Mouse (Mus musculus) frontal cortex, postnatal 25 days (tissue): ENCODE data around the gene Slc12a1.

ENCODE experiments used
- DNase-seq, 2 experiments: peaks; one replicate each; pipeline ENCODE4 v3.0.0; 2022; ENCODE audit warnings: low spot score in 2 of 2

Gene Slc12a1

DNA sequence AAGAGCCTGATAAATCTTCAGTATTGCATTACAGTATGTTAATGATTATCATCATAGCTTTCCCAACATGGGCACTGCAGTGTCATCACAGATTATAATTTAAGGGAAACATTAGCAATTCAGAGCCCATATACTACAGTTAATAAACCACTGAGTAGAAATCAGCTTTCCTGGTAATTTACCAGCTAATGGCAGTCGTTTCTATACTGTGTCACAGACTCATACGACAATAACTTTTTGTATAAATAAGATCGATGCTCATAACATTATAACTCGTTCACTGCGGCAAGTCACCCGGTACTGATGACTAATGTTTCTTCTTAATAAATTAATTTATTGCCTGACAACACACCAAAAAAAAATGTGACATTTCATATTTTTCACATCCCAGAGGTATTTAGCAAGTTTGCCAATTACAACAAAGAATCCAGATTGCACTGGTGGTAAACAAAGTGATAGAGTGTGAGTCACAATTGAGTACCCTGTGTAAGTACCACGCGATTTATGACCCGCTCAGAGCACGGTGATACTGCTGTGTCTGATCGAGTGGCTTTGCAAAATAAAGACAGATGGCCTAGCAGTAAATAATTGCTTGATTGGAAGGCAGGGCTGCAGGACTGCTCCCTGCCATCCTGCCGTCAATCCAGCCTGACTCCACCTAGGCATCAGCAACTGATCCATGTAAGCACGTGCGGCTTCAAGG is 56.7 kb downstream of the Slc12a1 start:
- DNase-seq: no peak

DNA sequence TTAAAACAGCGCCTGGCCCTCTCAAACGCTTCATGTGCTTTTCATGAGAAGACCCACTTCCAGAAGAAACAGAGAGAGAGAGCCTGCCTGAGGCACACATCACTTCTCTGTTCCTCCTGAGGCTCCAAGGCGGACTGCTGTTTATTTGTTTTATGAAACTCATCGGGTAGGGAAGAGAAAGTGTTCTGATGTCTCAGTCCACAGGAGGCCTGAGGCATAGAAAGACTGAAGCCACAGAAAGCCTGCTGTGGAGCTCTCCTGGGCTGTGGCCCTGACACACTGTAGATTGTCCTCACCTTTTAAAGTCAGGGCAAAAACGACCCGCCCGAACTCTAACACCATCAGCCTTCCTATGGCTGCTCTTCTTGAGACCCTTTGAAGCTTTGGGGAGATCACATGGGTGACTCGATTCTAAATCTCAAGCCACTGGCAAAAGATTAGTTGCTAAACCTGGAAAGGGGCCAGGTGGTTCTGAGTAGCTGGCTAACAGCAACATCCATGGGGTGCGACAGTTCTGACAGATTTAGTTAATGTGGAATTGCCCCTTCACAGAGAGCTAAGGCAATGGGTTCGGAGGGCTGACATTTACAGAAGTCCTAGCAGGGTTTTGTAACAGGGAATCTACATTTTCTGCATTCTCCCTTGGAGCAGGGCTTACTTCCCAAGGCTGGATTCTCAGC is 59.7 kb downstream of the Slc12a1 start:
- DNase-seq: no peak

- DNase-seq: peak; percentile 66 to 69
Observed at GRCm38 (mm10) chr2:125214592-125214991, 62.3 kb downstream of the Slc12a1 start.

- DNase-seq: no peak
Observed at GRCm38 (mm10) chr2:125217286-125217685, 65.0 kb downstream of the Slc12a1 start.

- no peak for DNase-seq
Observed at GRCm38 (mm10) chr2:125218566-125218965, 66.3 kb downstream of the Slc12a1 start.

GRCm38 (mm10) chr2:125219268-125219667 is 67.0 kb downstream of the Slc12a1 start:
- DNase-seq: no peak

DNA sequence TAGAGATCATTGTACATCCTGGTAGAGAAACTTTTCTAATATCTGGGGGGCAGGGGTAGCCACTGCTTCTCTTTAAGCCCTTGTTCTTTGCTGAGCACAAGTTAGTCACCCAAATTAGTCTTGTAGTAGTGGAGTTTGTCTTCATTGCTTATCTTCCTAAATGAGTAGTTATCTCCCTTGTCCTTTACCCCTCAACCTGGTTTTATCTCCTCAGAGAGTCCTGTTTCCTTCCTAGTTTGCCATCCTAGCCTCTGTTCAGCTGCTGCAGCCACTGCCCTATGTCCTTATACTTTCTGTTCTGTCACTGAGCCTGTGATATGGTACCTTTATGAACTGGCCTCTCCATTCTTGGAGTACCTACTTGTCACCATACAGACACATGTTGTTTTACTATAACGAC is 69.4 kb downstream of the Slc12a1 start:
- no peak for DNase-seq

DNA sequence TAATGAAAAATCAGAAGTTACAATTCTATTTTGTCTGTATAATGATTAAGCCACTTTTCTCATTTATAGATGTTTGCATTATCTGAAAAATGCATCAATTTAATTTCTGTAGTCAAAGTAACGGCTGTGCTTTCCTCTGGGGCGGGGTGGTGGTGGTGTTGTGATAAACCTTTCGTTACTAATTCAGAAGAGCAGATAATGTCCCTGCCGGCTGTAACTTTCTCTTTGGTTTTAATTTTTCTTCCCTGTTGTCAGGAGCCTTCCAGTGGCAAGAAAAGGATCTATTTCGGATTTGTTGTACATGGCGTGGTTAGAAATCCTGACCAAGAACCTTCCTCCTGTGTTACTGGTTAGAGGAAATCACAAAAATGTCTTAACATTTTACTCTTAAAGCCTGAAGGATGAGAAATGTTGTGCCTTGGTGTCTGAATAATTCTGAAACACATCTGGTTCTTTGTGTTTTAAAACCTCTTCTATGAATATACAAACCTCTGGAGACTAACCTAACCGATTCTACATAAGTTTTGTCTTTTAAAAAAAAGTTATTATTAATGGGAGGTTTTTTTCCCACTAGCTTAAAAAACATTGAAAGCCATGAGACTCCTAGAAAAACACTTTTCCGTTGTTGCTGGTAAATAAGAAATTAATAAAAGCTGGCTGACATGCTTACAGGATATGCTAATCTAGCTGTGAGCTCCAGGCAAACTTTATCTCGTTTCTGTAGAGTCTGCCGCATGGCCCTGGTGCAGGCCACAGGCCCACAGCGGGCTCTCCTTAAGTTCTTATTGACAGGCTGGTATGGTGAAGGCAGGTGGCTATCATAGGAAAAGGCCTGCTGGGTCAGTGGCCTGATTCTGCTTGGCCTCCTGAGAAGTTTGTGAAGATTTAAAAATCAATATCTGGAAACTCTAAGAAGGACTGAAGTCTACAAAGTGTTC is 76.4 kb downstream of the Slc12a1 start:
- DNase-seq: no peak

GRCm38 (mm10) chr2:125232183-125232582 is 79.9 kb downstream of the Slc12a1 start:
- no peak for DNase-seq

- DNase-seq: no peak
Observed at GRCm38 (mm10) chr2:125233537-125233936, 81.2 kb downstream of the Slc12a1 start.

GRCm38 (mm10) chr2:125234049-125234448 is 81.7 kb downstream of the Slc12a1 start:
- DNase-seq: no peak

GRCm38 (mm10) chr2:125245545-125246285 is 93.4 kb downstream of the Slc12a1 start:
- no peak for DNase-seq

GRCm38 (mm10) chr2:125246669-125247068 is 94.4 kb downstream of the Slc12a1 start:
- no peak for DNase-seq

- DNase-seq: peak; percentile 72 to 78
Observed at GRCm38 (mm10) chr2:125247108-125247961, 95.0 kb downstream of the Slc12a1 start, which contains the start of gene Dut. Gene Dut, plus strand, starts transcription at chr2:125247190.

- DNase-seq: no peak
Observed at GRCm38 (mm10) chr2:125247962-125248235, 95.6 kb downstream of the Slc12a1 start.

- no peak for DNase-seq
Observed at GRCm38 (mm10) chr2:125248256-125248655, 96.0 kb downstream of the Slc12a1 start.

DNA sequence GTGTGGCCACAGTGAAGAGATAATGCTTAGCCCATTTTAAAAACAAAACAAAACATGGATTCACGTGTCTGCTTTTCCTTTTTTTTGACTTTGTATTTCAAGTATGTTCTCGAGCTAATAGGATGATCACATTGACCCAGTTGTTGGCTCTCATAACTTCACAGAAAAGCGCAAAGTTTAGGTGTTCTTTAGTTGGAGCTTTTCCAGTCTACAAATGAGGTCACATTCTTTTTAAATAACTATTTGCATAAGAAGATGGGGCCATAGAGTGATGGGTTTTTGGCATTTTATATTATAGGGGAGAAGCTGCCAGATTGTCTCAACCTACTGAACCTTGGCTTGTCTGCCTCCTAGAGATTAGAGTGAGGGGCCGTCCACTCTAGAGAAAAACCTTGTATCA is 97.0 kb downstream of the Slc12a1 start:
- DNase-seq: no peak

- no peak for DNase-seq
Observed at GRCm38 (mm10) chr2:125249874-125250273, 97.6 kb downstream of the Slc12a1 start.

GRCm38 (mm10) chr2:125251781-125252180 is 99.5 kb downstream of the Slc12a1 start:
- DNase-seq: no peak

DNA sequence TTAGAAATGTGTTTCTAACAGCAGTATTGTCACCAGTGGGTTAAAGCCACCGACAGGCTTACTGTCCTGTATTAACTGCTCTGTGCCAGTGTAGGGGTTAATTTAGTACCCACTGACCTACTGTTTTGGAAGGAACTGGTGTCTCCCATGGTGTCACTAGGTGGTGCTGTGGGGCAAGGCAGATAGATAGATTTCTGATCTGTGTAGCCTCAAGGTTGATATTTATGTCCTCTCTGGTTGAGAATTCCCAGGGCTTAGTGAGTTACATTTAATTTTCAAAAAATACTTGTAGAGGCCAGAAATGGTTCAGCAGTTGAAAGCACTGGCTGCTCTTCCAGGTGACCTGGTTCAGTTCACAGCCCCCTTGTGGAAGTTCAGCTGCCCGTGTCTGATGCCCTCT is 100.0 kb downstream of the Slc12a1 start:
- DNase-seq: peak in 1 of 2 experiments; percentile 17

- no peak for DNase-seq
Observed at GRCm38 (mm10) chr2:125253699-125254098, 101.4 kb downstream of the Slc12a1 start.
